Mouse (Mus musculus): ENCODE measurements around the gene Abca7.

Gene Abca7

GRCm38 (mm10) chr10:79972831-79973230, 23.5 kb upstream of the Abca7 start:
- intact Hi-C loops (cut with DNase I), result no loop called here

GRCm38 (mm10) chr10:79974087-79974486, 22.2 kb upstream of the Abca7 start:
- intact Hi-C loops (cut with DNase I), result no loop called here

GRCm38 (mm10) chr10:79974668-79975067, 21.6 kb upstream of the Abca7 start:
- intact Hi-C loops (cut with DNase I), result no loop called here

- intact Hi-C loops (cut with DNase I), result no loop called here
Observed at GRCm38 (mm10) chr10:79976071-79976721, 20.1 kb upstream of the Abca7 start.

GRCm38 (mm10) chr10:79976722-79977107, 19.6 kb upstream of the Abca7 start:
- intact Hi-C loops (cut with DNase I), result no loop called here

GRCm38 (mm10) chr10:79977324-79977723, 19.0 kb upstream of the Abca7 start:
- intact Hi-C loops (cut with DNase I), result no loop called here

GRCm38 (mm10) chr10:79978061-79978460, 18.2 kb upstream of the Abca7 start:
- intact Hi-C loops (cut with DNase I), result no loop called here

GRCm38 (mm10) chr10:79979401-79980155, 16.7 kb upstream of the Abca7 start:
- intact Hi-C loops (cut with DNase I), result no loop called here

- intact Hi-C loops (cut with DNase I), result no loop called here
Observed at GRCm38 (mm10) chr10:79983205-79983604, 13.1 kb upstream of the Abca7 start.

GRCm38 (mm10) chr10:79983670-79984069, 12.6 kb upstream of the Abca7 start:
- intact Hi-C loops (cut with DNase I), result no loop called here

- intact Hi-C loops (cut with DNase I), result no loop called here
Observed at GRCm38 (mm10) chr10:79984195-79984816, 12.0 kb upstream of the Abca7 start, which contains the start of gene Tmem259. TSS of gene Tmem259 (minus strand) at chr10:79984330.

- intact Hi-C loops (cut with DNase I), result loop anchor here (5.0 kb wide), 2 partner anchors 127 to 157 kb away; partner anchors contain the start of gene Cbarp
Observed at GRCm38 (mm10) chr10:79984871-79985270, 11.4 kb upstream of the Abca7 start.

GRCm38 (mm10) chr10:79985334-79986231, 10.7 kb upstream of the Abca7 start:
- intact Hi-C loops (cut with DNase I), result loop anchor here (5.0 kb wide), 2 partner anchors 127 to 157 kb away; partner anchors contain the start of gene Cbarp

GRCm38 (mm10) chr10:79986232-79986878, 9.9 kb upstream of the Abca7 start:
- intact Hi-C loops (cut with DNase I), result loop anchor here (5.0 kb wide), 2 partner anchors 126 to 156 kb away; partner anchors contain the start of gene Cbarp

GRCm38 (mm10) chr10:79986963-79987362, 9.3 kb upstream of the Abca7 start:
- intact Hi-C loops (cut with DNase I), result loop anchor here (5.0 kb wide), 2 partner anchors 125 to 155 kb away; partner anchors contain the start of gene Cbarp

GRCm38 (mm10) chr10:79987771-79988505, 8.4 kb upstream of the Abca7 start:
- intact Hi-C loops (cut with DNase I), result loop anchor here (5.0 kb wide), 2 partner anchors 124 to 154 kb away; partner anchors contain the start of gene Cbarp

- intact Hi-C loops (cut with DNase I), result loop anchor here (5.0 kb wide), 2 partner anchors 124 to 154 kb away; partner anchors contain the start of gene Cbarp
Observed at GRCm38 (mm10) chr10:79988506-79989271, 7.6 kb upstream of the Abca7 start, which contains the start of gene Cnn2. TSS of gene Cnn2 (plus strand) at chr10:79988584.

- intact Hi-C loops (cut with DNase I), result loop anchor here (5.0 kb wide), 2 partner anchors 123 to 153 kb away; partner anchors contain the start of gene Cbarp
Observed at GRCm38 (mm10) chr10:79989272-79989786, 7.0 kb upstream of the Abca7 start.
